Mouse (Mus musculus): ENCODE results near the gene Urb2.
"Not testable (repeated sequence)": the region's sequence is repeated elsewhere in the genome, so short reads cannot be mapped to it uniquely, and the experiment has no call there.

The Urb2 gene

GRCm38 (mm10) chr8:124014299-124014698 is 7.0 kb upstream of the Urb2 start:
- not testable (repeated sequence) for DNase-seq (ENCODE audit: extremely low spot score, low spot score)

DNA sequence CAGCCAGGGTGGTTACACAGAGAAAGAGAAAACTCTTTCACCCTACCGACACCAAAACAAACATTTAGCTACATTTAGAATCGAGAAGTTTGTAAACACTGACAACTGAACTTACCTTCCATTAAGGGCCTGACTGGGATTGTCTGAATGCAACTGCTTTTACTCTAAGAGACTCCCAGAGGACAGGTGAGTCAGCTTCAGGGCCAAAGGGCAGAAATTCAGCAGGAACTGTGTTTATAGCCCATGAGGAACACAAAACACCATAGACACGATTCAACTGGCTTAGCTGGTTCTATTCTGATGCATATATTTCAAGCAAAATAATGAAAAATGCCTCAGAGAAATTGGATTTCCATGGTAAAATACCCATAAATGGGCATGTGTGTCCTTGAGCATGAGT is 6.6 kb upstream of the Urb2 start:
- DNase-seq (ENCODE audit: extremely low spot score, low spot score), result no peak

GRCm38 (mm10) chr8:124019782-124020181 is 1.5 kb upstream of the Urb2 start:
- DNase-seq (ENCODE audit: extremely low spot score, low spot score), result peak; percentile 19

GRCm38 (mm10) chr8:124020439-124021236 is 670 bp upstream of the Urb2 start:
- DNase-seq (ENCODE audit: extremely low spot score, low spot score), result peak; percentile 76

GRCm38 (mm10) chr8:124026265-124026664 is 5.0 kb downstream of the Urb2 start:
- not testable (repeated sequence) for DNase-seq (ENCODE audit: extremely low spot score, low spot score)

DNA sequence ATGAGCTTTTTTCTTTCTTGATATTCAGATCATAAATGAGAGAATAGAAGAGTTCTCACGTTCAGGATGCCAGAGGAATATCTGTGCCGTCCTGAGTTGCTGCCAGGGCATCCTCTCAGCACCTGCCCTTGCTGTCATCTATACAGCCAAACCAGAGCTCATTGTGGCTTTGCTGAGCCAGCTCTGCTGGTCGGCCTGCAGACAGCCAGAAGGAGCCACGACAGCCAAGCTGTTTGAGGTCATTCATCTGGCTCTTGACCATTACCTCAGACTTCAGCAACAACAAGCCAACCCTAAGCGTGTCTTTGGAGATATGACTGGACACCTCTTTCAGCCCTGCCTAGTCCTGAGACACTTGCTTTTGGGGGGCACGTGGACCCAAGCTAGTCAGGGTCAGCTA is 6.5 kb downstream of the Urb2 start:
- DNase-seq (ENCODE audit: extremely low spot score, low spot score), result no peak

DNA sequence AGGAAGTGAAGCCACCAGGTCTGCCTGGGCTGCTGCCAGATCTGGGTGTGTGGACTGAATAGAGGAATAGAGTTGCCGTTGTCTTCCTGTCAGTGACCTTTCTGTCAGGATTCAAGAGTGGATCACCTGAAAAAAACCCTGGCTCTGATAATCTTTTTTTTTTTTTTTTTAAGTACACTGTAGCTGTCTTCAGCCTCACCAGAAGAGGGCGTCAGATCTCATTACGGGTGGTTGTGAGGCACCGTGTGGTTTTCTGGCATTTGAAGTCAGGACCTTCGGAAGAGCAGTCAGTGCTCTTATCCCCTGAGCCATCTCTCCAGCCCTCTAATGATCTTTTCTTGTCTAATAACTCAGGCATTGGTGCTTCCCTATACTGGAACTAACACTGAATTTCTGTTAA is 12.1 kb downstream of the Urb2 start:
- no peak for DNase-seq (ENCODE audit: extremely low spot score, low spot score)

GRCm38 (mm10) chr8:124038121-124038520 is 16.8 kb downstream of the Urb2 start:
- no peak for DNase-seq (ENCODE audit: extremely low spot score, low spot score)

GRCm38 (mm10) chr8:124039351-124039750 is 18.0 kb downstream of the Urb2 start:
- DNase-seq (ENCODE audit: extremely low spot score, low spot score), result no peak

DNA sequence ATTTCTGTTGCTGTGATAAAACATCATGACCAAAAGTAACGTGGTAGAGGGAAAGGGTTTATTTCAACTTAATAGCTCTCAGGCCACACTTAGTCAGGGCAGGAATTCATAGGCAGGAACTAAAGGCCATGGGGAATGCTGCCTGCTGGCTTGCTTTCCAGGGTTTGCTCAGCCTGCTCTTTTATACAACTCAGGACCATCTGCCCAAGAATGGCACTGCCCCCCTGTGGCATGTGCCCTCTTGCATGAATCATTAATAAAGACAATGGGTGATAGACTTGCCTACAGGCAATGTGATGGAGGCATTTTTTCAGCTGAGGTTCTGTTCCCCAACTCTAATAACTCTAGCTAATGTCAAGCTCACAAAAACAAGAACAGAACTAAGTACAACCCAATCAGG is 20.9 kb downstream of the Urb2 start:
- no peak for DNase-seq (ENCODE audit: extremely low spot score, low spot score)

DNA sequence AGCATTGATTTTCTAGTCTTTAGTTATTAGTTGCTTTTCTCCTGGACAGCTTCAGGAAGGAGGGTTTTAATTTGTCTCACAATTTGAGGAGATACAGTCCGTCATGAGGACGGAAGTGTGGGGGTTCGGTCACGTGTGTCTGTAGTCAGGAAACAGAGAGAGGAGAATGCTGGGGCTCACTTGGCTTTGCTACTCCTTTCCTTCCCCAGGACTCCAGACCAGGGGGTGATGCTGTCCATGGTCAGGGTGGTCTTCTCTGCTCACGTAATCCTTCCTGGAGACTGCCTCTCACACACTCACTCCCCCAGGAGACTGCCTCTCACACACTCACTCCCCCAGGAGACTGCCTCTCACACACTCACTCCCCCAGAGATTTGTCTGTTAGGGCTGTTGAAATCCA is 23.1 kb downstream of the Urb2 start:
- DNase-seq (ENCODE audit: extremely low spot score, low spot score), result no peak

- no peak for DNase-seq (ENCODE audit: extremely low spot score, low spot score)
These were observed 23.6 kb downstream of the Urb2 start for GRCm38 (mm10) chr8:124044931-124045330.

DNA sequence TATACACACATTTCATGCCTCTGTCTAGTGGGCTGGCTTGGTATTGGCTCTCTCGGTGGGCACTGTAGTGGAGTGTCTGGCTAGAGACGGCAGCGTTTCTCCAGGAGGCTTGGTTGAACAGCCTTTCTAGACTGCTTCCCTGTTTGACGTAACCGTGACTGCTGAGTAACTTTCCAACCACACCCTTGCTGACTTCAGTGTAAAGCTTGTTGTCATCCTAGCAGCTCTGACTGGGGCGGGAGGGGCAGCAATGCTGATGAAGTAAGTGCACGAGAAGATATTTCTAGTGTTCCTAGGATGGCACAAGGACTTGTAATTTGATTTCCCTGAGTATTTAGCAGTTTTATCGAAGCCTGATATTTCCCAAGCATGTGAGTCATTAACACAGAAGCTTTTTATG is 24.5 kb downstream of the Urb2 start:
- DNase-seq (ENCODE audit: extremely low spot score, low spot score), result no peak

DNA sequence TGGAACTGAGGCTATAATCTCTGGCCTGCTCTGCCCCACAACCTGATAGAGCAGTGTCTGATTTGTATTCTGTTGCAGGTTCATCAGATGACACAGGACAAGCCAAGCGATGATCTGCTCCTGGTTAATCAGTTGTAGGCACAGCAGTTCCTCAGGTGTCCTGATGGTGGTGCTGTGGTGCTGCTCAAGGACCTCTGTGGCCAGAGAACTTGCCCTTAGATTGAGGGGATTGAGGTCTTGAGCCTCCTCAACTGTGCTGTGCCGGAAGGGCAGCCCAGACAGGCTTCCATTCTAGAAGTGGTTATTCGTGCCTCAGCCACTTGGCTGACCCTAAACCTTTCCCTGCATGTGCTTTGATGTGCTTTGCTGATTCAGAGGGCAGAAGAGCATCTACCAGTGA is 30.8 kb downstream of the Urb2 start:
- peak; percentile 75 for DNase-seq (ENCODE audit: extremely low spot score, low spot score)

DNA sequence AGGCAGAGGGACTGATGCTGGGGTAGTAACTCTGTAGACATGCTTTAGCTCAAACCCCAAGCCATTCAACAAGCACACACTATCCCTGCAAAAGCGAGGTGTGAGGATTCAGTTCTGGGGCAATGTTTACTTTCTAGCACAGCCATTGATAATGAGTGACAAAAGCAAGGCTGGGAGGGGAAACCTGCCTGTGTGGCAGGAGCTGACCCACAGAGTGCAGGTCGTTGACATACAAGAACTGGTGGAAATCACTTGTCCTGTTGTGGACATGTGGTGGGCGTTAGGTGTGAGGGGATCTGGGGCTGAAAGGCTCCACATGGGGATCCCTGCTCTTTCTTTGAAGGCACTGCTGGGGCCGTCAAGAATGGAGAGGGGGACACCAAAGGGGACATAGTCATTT is 31.3 kb downstream of the Urb2 start:
- no peak for DNase-seq (ENCODE audit: extremely low spot score, low spot score)

DNA sequence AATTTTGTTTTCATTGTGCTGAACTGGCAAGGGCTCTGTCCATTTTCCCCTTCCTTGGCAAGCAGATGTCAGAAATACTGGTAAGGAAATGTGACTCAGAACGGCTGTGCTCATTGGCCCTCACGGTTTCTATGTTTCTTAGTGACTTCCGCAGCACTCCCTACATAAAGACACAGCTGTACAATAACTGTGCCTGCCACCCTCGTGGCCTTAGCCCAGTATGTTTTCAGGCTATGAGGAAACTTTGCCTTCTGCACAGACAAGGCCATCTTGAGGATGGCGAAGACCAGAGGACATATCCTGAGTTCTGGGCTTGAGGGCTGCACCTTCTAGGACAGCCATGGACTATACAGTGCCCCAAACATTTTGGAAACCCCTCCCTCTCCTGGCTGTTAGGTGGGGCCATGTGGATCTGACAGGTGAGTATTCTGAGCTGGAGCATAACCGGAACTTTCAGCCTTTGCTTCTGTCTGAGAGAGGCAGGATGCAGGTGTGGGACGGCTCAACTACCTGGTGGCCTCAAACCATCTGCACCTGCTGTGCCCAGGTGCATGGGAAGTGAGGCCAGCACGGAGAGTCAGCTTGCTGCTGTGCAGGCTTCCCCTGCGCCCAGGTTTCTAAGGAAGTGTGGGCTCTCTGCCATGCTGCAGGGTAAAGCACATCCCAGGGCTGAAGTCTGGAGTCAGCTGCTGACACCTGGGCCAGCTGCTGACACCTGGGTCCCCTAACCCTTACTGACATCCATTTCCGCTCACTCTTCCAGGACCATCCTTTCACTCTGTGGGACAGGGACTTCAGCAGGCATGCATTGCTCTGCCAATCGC is 35.7 kb downstream of the Urb2 start:
- no peak for DNase-seq (ENCODE audit: extremely low spot score, low spot score)

DNA sequence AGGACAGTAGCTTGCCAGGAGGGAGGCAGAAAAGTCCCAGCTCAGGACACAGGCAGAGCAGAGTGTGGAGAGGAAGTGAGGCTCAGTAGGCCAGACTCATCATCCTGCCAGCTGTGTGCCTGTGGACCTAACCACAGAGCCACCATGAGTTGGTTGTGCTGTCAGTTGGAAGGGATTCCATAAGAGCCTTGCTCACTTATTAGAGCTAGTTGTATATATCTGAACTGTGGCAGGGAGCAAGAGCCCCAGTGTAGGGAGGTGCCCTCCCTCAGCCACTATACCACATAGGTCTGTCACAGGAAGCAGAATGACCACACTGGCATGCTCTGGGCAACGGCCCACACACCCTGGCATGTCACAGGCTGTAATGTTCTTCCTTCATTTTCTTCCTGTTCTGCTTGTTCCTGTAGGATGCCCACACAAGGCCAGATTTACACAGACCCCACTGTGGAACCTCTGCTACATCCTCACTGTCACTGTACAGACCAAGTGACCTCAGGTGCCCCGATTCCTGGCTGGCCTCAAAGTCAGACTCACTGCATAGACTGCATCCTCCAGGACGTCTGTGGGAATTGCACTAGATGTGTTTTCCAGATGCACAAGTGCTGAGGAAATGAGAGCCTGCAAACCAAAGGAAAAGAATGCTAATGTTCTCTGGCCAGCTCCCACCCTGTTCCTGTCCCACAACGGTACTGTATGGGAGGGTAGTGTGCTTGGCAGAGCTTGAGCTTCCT is 45.2 kb downstream of the Urb2 start:
- DNase-seq (ENCODE audit: extremely low spot score, low spot score), result no peak

- DNase-seq (ENCODE audit: extremely low spot score, low spot score), result no peak
These were observed 45.9 kb downstream of the Urb2 start for GRCm38 (mm10) chr8:124067059-124067750.

DNA sequence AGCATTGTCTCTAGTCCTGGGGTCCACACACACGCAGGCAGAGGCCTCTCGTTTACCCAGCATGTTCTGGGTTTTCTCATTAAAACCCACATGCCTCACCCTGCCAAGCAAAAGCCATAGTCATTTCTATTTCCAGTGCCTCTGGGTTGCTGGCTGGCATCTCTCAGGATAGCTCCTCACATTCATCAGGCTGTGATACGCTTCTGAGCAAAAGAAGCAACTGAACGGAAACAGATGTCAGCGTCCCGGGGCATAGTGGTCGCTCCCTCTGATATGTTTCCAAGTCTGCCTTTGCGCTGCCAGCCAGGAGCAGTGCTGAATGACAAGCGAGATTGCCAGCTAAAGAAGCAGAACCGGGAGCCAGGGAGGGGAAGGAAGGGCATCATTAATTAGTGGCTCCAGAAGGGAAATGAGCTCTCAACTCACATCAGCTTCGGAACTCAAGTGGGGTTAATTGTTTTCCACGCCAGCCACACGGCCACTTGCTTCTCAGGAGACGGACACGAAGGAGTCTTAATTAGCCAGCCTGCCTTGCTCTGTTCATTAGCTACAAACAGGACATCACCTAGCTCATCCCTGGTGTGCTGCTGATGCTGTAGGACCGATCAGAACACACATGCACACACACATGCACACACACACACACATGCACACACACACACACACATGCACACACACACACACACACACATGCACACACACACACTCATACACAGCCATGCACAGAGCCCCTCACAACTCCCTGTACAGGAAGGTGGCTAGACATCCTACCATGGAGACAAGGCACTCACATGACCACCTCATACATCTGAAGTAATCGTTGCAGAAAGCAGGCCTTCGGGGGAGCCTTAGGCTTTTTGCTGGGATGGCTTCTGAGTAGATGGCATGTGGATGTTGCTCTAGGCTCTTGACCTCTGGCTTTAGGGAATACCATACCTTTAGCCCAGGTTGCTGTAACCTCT is 49.3 kb downstream of the Urb2 start:
- no peak for DNase-seq (ENCODE audit: extremely low spot score, low spot score)

DNA sequence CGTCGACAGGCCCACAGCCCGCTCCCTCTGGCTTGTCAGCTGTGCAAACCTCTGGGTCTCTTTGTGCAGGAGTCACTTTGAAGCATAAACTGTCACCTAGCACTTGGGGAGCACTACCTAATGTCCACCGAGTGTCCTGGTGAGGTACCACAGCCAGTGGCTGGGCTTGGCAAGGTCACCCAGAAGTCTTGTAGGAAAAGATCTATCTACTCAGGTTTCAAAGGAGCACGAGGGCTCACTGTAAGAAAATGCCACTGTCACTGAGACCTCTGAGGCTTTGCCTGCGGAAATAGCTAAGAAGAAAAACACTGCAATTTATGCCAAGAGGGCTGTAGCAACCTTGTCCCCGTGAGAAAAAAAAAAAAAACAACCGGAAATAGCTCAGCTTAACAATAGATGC is 54.7 kb downstream of the Urb2 start:
- DNase-seq (ENCODE audit: extremely low spot score, low spot score), result no peak
